Mouse (Mus musculus) C2C12 (cell line): ENCODE results near the gene Dok5. TPM values are rescaled to one million over a fixed set of nuclear protein-coding genes. Genes with fewer than 3 reads are reported as not detected.

Source experiments
- H3K27me3 ChIP-seq: one replicate; pipeline ENCODE4 v1.6.1; 2011; ENCODE audit not compliant: control insufficient read depth, insufficient read depth, insufficient read length
- H3K36me3 ChIP-seq: one replicate; pipeline ENCODE4 v1.6.1; 2011; ENCODE audit not compliant: control insufficient read depth, insufficient read depth
- H3K4me3 ChIP-seq: one replicate; pipeline ENCODE4 v1.5.1; 2011; ENCODE audit warnings: mild to moderate bottlenecking, control low read depth; ENCODE audit not compliant: poor library complexity, insufficient read depth, severe bottlenecking
- H3K79me2 ChIP-seq: one replicate; pipeline ENCODE4 v1.6.1; 2011; ENCODE audit not compliant: control insufficient read depth, insufficient read depth
- H3K79me3 ChIP-seq: one replicate; pipeline ENCODE4 v1.6.1; 2011; ENCODE audit warnings: low read depth, control low read depth
- H3ac ChIP-seq: one replicate; pipeline ENCODE3; 2011; ENCODE audit warnings: low read depth; ENCODE audit not compliant: control insufficient read depth, insufficient read length
- CEBPB ChIP-seq: IDR thresholded peaks from one replicate; pipeline ENCODE4 v1.6.1; 2011; ENCODE audit warnings: low read depth, mild to moderate bottlenecking, control low read depth, moderate library complexity
- CTCF ChIP-seq: IDR thresholded peaks from one replicate; pipeline ENCODE4 v1.5.1; 2011; ENCODE audit not compliant: control insufficient read depth, insufficient read depth, insufficient read length
- FOSL1 ChIP-seq: IDR thresholded peaks from one replicate; pipeline ENCODE4 v1.8.0; 2011; ENCODE audit warnings: mild to moderate bottlenecking, low read length; ENCODE audit not compliant: poor library complexity, insufficient read depth, severe bottlenecking
- MAX ChIP-seq: IDR thresholded peaks from one replicate; pipeline ENCODE4 v1.6.1; 2011; ENCODE audit warnings: mild to moderate bottlenecking, control low read depth
- MYOD1 ChIP-seq: IDR thresholded peaks from one replicate; pipeline ENCODE4 v1.6.1; 2011; ENCODE audit warnings: low read depth; ENCODE audit not compliant: control insufficient read depth, insufficient read length
- MYOG ChIP-seq: IDR thresholded peaks from one replicate; pipeline ENCODE4 v1.6.1; 2011; ENCODE audit not compliant: control insufficient read depth, insufficient read length; ENCODE audit errors: extremely low read depth
- USF1 ChIP-seq: IDR thresholded peaks from one replicate; pipeline ENCODE4 v1.6.1; 2011; ENCODE audit warnings: low read depth, mild to moderate bottlenecking, control low read depth, moderate library complexity
- polyA plus RNA-seq: library from polyadenylated mRNA; unstranded; fragments of >200 nt; fragmentation: generic; extraction: Trizol; gene quantifications from one replicate; pipeline ENCODE4 v1.2.1, GENCODE M21; 2012; ENCODE audit warnings: missing spikeins

The Dok5 gene
- polyA plus RNA-seq, 1 experiment = not detected

DNA sequence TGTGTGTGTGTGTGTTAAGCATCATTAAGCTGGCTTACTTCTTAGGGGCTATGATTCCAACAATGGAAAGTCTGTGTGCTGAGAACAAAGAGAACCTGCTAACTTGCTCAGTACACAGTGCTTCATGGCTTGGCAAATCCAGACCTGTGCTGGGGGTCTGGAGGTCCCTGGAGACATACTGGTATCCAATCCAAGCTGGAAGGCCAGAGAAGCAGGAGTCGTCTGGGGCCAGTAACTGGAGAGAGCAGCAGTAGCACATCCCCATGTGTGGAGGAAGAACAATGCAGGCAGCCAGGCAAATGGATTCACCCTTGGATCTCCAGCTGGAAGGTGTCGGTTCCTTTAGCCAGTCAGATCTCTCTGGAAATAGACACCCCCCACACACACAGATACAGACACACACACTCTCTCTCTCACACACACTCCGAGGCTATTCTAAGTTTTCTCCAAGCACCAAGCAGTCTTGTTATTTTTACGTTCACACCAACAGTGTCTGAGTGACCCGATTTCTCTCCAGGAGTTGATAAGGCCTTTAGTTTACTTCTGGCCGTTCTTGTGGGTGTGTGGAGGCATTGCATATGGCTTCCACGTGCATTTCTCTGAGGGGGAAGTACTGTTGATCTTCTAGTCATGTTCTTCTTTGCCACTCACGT lies 8.2 kb downstream of the Dok5 start:
- Histone ChIP-seq H3ac (no peak overlapping the region), H3K4me3 (no peak overlapping the region), H3K79me3 (no peaks in the 10 kb centered on the region), H3K79me2 (no peaks in the 10 kb centered on the region), H3K36me3 (no peaks in the 10 kb centered on the region), H3K27me3 (no peaks in the 10 kb centered on the region)
- TF ChIP-seq FOSL1 (no peak), USF1 (no peak), CEBPB (no peak), MYOD1 (no peak), MAX (no peak), CTCF (no peak), MYOG (no peak)

- TF ChIP-seq CTCF = no peak
- TF ChIP-seq MAX = no peak
- no peak for TF ChIP-seq MYOG
- no peak for TF ChIP-seq MYOD1
- TF ChIP-seq CEBPB = no peak
- no peak for TF ChIP-seq USF1
- no peak for TF ChIP-seq FOSL1
- no peaks in the 10 kb centered on the region for H3K79me3 ChIP-seq
- H3K79me2 ChIP-seq = no peaks in the 10 kb centered on the region
- no peaks in the 10 kb centered on the region for H3K36me3 ChIP-seq
- H3K27me3 ChIP-seq = no peaks in the 10 kb centered on the region
- no peak overlapping the region for H3K4me3 ChIP-seq
- no peak overlapping the region for H3ac ChIP-seq
Measured at GRCm38 (mm10) chr2:170743521-170743920, 11.9 kb downstream of the Dok5 start.

DNA sequence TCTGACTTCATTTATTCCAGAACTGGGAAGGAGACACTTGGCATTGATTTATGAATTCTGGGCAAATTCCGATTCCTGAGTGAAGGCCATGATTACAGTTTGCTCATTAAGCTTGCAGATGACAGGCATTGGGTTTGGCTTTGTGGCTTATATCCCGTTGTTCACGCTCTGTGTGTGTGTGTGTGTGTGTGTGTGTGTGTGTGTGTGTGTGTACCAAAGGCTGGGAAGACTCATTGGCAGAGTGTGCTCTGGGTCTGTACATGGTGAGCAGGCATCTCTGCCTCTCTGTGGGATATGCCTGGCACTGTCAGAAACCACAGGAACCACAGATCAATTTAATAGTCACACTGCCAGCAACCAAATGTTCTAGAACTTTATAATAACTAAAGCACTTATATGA lies 17.3 kb downstream of the Dok5 start:
- H3K36me3 ChIP-seq = no peaks in the 10 kb centered on the region
- H3K79me2 ChIP-seq = no peaks in the 10 kb centered on the region
- H3K4me3 ChIP-seq = no peak overlapping the region
- H3K79me3 ChIP-seq = no peaks in the 10 kb centered on the region
- no peak overlapping the region for H3ac ChIP-seq
- TF ChIP-seq CTCF = no peak
- TF ChIP-seq MYOD1 = no peak
- no peak for TF ChIP-seq MYOG
- TF ChIP-seq MAX = no peak
- no peak for TF ChIP-seq CEBPB
- no peak for TF ChIP-seq USF1
- no peak for TF ChIP-seq FOSL1
- H3K27me3 ChIP-seq = no peaks in the 10 kb centered on the region

- Histone ChIP-seq H3ac (no peak overlapping the region), H3K36me3 (no peaks in the 10 kb centered on the region), H3K4me3 (no peak overlapping the region), H3K27me3 (no peaks in the 10 kb centered on the region), H3K79me3 (no peaks in the 10 kb centered on the region), H3K79me2 (no peaks in the 10 kb centered on the region)
- TF ChIP-seq CTCF (no peak), CEBPB (no peak), MYOD1 (no peak), USF1 (no peak), MYOG (no peak), MAX (no peak), FOSL1 (no peak)
Measured at GRCm38 (mm10) chr2:170752191-170752850, 20.7 kb downstream of the Dok5 start.

DNA sequence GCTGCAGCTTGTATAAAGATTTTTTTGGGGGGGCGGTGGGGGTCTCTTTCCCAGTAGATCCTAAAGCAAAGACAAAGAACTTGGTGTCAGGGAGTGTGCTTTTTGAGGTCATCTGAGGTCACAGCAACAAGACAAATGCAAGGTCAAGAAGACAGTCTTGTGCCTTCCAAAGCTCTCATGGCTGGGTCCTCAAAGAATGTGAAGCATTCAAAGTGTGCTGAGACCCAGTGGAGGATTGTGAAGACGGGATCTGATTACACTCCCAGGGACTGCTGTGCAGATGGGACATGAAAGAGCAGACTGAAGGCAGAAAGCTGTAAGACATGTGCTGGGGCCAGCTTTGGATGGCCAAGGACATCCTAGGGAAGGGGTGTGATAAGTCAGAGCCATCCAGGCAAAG lies 24.2 kb downstream of the Dok5 start:
- Histone ChIP-seq H3ac (no peak overlapping the region), H3K27me3 (no peaks in the 10 kb centered on the region), H3K36me3 (no peaks in the 10 kb centered on the region), H3K4me3 (no peak overlapping the region), H3K79me3 (no peaks in the 10 kb centered on the region), H3K79me2 (no peaks in the 10 kb centered on the region)
- TF ChIP-seq FOSL1 (no peak), MYOG (no peak), CTCF (no peak), USF1 (no peak), MYOD1 (no peak), CEBPB (no peak), MAX (no peak)

- Histone ChIP-seq H3K27me3 (no peaks in the 10 kb centered on the region), H3K36me3 (no peaks in the 10 kb centered on the region), H3K79me2 (no peaks in the 10 kb centered on the region), H3K4me3 (no peak overlapping the region), H3K79me3 (no peaks in the 10 kb centered on the region), H3ac (no peak overlapping the region)
- TF ChIP-seq FOSL1 (no peak), USF1 (no peak), MAX (no peak), MYOG (no peak), CTCF (no peak), CEBPB (no peak), MYOD1 (no peak)
Measured at GRCm38 (mm10) chr2:170756667-170757066, 25.1 kb downstream of the Dok5 start.
